Mouse (Mus musculus) erythroid progenitor cell, adult 5-6 weeks (primary cell): ENCODE data around the gene Lancl3. TPM values are rescaled to one million over a fixed set of nuclear protein-coding genes. Genes with fewer than 3 reads are reported as not detected.
A peak's percentile ranks its signal among the peaks of the same experiment; 100 is the strongest.

Experiments
- ATAC-seq: replicated peaks from 2 replicates; pipeline ENCODE4 v1.8.0; 2016; ENCODE audit warnings: moderate number of reproducible peaks, mild to moderate bottlenecking, moderate TSS enrichment, inconsistent platforms; ENCODE audit not compliant: poor library complexity, low FRiP score, severe bottlenecking
- total RNA-seq, 2 experiments: library from RNA; stranded (forward) in 1 of 2; stranded (reverse) in 1 of 2; fragments of 150-400 nt in 1 of 2; fragments of 186-747, 209-891 nt in 1 of 2; gene quantifications; 2 replicates each; pipeline versions ENCODE4 v1.2.3 to v1.2.4; 2015 to 2017; ENCODE audit warnings: low replicate concordance in 2 of 2

Gene Lancl3
- not detected in 2 replicates for total RNA-seq (2015; ENCODE audit: low replicate concordance)
- 0.51 TPM in 1 of 2 replicates, not detected in the other for total RNA-seq (2017; ENCODE audit: low replicate concordance)

DNA sequence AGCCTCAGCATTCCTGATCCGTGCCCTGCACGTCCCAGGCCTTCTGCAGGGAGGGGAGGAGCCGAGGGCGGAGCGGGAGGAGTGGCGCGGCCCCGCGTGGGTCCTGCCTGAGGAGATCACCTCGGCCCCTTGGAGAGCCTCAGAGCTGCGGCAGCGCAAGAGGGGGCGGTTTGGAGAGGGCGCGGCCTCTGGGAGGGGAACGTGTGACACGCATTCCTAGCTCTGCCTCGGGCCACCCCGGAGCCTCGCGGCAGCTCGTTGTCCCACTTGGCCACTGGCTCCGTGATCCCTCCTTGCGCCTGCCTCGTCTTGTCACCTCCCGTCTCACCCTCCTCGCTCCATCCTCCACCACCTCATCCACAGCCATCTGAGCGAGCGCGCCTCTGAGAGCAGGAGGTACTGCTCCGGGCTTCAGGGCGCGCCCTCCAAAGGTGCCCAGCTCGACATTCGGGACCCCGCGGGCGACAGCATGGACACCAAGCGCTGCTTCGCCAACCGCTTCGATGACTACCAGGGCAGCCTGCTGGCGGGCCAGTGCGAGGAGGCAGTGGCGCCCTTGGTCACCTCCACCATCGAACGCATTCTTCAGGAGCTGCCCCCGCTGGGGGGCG, at the start of gene Lancl3:
Gene Lancl3, plus strand, starts transcription at position 142 of the 611 bp plus-strand sequence.
- no peak for ATAC-seq

DNA sequence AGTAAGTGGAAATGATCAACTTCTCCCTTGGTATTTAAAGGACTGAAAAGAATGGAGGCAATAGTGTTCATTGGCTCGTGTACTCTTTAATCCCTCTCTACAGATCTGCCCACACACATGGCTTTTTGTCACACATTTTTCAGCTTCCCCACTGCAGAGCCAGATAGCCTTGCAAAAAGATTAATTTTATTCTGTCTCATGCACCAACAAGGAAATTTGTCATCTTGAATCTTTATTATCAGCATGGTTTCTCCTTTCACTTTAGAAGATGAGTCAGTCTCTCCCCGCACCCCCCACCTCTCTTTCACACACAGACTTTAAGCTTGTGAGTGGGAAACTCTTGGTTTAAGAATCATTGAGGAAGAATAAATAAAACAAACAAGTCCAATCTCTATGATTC, 20.7 kb upstream of the Lancl3 start:
- ATAC-seq: no peak

DNA sequence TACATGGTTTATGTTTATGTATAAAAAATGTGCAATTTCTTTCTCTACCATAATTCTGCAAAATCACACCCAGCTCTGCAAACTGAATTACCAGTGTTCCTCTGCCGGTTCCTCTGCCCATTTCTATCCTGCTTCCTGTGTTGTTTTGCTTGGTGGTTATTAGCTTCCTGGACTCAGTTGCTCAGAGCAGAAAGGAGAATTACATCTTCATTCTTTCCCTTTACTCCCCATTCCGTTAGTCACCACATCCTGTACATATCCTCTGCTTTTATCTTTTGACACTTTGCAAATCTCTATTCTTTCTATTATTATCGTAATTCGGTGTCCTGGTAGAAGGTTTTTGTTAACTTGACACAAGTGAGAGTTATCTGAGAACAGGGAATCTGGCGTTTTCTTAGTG, 18.1 kb upstream of the Lancl3 start:
- ATAC-seq: no peak

DNA sequence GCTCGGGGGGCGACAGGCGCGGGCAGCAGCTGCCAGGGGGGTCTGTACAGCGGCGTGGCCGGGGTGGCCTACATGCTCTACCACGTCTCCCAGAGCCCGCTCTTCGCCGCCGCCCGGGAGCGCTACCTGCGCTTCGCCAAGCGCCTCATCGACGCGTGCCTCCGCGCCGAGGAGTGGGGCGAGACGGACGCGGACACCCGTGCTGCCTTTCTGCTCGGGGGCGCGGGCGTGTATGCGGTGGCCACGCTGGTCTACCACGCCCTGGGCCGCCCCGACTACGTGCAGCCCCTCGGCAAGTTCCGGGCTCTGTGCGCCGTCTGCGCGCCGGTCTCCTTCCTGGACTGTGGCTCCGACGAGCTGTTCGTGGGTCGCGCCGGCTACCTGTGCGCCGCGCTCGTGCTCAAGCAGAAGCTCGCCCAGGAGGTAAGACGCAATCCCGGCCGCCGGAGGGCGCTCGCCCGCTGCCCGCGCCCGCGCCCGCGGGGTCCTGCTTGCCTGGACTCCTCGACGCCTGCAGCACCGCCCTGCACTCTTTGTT, 747 bp downstream of the Lancl3 start:
- ATAC-seq: no peak

DNA sequence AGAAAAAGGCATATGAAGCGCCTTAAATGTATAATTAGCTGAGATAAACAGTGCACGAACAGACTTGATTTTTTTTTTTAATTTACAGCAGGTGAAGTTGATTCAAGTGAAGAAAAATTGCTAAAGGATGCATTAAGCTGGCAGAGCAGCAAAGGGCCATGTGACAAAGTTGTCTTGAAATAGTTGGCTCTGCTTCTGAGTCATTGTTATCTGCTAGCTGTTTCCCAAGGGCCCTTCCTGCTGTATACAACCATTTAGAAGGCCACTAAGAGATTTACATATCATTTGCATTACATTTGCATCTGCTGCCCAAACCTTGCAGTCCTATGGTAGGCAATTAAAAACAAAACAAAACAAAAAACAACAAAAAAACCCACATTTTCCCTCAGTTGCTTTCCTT, 2.3 kb downstream of the Lancl3 start:
- no peak for ATAC-seq

DNA sequence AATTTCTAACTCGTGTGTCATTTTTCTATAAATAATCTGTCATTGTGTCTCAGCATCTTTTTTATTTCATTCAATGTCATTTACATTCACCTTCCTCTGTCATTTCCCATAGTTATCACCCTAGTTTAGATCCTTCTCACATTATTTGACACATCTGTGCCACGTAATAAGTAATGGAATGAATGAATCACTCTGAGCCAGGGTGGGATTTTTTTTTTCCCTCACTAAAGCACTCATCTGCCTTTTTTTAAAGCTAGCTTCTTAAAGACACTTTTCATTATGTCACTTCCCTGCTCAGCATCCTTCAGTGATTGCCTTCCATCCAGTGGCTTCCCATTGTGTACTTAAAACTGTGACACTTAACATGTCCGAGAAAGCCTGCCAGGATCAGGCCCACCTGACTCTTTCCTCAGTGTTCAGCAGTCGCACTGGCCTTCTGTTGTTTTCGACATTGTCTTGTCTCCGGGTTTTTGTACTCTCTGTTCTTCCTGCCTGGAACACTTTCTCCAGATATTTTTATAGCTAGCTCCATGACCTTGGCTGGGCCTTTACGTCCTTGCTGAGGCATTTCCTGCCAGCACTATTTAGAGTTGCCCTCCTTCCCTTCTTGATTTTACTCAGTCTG, 3.2 kb downstream of the Lancl3 start:
- no peak for ATAC-seq

DNA sequence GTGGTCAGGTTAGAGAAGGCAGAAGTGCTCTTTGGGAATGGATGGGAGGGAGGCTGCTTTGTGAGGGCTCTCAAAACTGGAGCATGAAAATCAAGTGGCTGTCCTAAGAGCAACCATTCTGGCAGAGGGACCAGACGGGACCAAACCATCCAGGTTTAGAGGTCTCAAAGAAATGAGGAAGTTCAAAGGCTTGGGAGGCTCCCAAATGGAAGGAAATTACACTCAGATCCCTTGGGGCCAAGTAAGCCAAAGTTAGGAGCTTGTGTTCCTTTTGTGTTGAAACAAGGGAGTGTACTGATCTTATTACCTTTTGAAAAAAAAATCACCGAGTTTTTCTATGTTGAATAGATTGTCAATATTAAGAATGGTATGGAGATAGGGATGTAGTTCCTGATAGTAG, 5.4 kb downstream of the Lancl3 start:
- no peak for ATAC-seq

DNA sequence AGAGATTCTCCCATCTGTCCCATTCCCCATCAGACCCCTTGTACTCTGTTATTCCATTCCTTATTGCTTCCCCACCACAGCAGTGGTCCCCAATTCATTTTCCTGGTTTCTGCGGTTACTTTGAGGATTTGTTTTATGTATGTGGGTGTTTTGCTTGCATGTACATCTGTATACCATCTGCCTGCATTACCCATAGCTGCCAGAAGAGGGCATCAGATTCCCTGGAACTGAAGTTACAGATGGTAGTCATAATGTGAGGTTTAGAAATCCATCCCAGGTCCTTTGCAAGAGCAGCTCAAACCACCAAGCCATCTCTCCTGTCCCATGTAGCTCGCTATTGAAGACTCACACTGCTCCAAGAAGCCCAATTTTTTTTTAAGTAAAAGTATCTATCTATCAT, 16.5 kb downstream of the Lancl3 start:
- ATAC-seq: no peak

DNA sequence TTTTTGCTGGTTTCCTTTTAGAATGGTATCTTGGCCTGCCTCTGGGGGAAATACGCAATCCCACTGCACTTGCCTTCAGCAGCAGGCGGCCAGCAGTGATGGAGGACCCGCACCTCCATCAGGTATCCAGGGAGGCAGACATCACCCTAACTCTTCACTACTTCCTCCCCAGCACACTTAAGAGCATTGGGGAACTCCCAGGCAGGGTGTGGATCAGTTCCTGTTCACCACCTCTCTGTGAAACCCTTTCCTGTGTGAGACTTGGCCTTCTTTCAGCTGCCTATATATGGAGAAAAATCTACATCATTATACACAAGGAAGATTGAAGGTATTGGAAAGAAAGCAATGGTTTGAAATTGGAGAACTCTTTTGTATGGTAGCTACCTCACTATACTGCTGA, 19.9 kb downstream of the Lancl3 start:
- ATAC-seq: no peak

DNA sequence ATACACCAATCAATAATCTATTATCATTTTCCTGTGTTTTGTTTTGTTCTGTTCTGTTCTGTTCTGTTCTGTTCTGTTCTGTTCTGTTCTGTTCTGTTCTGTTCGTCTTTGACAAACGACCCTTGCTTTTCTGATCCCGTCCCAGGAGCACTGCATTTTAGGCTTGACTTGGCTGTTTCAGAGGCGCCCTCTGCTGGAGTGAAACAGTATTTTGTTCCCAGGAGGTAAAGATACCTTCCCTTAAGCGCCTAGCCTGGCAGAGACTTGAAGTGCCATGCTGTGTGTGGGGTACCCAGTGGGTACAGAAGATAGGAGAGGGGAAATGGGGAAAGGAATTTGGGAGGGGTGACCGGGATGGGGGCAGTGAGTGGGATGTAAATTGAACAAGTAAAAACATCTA, 21.5 kb downstream of the Lancl3 start:
- ATAC-seq: peak; percentile 86

DNA sequence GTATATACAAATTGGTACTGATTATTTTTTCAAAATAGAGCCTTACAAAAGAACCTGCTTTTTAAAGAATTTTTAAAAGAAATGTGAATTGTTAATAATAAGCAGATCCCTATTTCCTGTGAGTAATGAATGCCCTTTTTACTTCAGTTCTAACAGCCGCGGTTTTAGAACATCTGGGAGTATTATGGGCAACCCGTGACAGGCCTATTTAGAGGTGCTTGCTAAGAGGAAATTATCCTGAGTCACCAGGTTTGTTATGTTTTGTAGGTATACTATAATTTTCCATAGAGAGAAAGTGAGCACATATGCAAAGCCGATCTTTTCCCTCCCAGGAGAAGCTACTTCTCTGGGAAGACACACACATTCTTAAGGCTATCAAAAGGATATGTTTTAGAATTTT, 22.0 kb downstream of the Lancl3 start:
- ATAC-seq: no peak

DNA sequence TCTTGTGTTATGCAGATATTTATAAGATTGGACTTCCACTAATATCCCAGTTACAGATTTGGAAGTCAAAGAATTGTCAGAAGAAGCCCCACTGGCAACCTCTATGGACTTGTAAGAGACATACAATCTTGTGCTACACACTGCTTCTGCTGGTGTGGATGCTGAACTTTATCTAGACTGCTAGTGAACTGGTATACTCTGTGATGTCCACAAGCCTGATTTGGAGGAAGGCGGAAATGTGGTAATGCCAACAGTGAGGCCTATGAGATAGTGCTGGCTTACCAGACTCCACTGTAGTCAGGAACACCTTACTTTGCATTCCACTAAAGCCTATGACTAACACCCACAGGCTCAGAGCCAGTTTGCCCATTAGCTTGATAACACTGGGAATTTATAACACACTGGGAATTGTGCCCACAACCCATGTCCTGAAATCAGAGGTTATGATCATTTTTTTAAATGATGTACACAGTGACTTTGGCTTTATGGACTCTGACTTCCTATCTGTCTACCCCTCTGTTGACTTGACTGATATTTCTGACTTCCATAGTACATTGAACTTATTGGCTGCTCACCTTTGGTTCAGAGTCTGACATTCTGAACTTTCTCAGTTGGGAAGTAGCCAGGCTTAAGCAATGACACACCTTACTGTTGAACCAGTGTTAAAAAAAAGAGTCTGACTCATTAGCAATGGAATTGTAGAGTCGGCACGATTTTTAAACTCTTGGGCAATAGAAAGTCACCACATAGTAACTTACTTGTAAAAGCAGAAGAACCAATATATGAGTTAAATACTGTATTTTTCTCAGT, 22.9 kb downstream of the Lancl3 start:
- ATAC-seq: 0 out of 2 replicates have a peak, but pooled peaks have one; percentile 34

DNA sequence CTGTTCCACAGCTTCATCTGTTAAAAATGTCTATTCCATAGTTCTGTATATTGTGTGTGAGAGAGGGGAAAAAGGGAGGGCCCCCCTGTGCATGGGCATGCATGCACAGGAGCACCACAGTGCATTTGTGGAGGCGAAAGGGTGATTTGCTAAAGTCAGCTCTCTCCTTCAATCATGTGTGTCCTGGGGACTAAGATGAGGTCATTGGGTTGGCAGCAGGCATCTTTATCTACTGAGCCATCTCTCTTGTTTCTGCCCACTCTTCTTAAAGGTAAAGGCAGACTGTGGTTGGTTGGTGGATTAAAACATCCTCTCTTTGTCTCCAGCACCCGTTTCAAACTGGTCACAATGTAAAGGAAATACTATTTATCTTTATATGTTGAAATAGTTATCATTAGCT, 27.4 kb downstream of the Lancl3 start:
- ATAC-seq: no peak

DNA sequence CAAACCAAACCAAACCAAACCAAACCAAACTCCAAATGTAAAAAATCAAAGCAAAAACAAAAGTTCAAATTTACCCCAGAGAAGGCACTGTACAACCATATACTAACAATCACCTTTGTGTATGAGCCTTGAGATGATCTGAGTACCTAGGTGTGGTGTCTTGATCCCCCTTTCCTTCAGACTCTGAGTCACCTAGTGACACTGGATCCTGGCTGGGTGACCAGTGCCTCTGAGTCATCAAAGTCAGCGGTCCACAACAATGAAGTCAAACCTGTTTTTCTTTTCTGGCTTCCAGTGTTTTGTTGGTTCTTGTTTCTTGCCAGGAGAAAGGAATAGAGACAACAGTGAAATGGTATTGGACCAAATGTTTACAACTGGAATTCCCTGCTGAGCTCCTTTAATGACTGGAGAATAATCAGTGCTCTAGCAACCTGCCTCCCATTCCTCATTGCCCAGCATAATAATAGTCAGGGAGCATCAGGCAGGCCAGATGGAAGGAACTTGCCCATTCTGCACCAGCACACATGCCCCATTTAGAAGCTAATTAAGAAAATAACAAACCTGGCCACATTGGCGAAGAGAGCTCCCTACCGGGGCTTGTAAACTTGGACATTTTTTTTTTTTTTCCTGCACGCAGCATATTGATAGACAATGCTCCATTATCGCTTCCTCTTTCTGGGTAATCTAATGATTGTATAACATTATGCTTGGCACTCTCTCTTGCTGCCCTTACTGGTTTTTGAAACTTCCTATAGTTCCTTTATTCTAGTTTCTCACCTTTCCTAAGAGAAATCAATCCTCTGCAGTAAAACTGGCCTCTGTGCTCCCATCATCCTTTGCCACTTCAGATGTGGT, 41.3 kb downstream of the Lancl3 start:
- no peak for ATAC-seq

DNA sequence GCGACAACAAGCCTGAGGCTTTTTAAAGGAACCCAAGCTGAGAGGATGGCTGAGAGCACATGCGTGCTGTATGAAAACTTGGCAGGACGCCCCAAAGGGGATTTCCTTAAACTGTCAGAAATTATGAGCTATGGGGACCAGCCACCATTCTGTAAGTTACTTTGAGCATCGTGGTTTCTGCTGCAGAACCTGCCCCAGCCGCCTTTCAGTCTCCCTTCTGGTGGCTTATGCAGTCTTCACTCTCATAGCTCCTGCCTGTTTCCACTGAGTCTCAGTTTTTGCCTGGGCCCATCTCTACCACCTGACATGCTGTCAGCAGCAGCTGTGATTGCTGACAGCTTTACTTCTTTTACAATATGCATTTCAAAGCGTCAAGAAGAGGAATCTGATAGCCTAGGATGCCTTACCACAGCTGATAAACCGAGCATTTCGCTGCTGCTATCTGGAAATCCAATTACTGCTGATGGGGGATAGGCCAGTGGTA, 43.7 kb downstream of the Lancl3 start:
- ATAC-seq: 0 out of 2 replicates have a peak, but pooled peaks have one; percentile 4

DNA sequence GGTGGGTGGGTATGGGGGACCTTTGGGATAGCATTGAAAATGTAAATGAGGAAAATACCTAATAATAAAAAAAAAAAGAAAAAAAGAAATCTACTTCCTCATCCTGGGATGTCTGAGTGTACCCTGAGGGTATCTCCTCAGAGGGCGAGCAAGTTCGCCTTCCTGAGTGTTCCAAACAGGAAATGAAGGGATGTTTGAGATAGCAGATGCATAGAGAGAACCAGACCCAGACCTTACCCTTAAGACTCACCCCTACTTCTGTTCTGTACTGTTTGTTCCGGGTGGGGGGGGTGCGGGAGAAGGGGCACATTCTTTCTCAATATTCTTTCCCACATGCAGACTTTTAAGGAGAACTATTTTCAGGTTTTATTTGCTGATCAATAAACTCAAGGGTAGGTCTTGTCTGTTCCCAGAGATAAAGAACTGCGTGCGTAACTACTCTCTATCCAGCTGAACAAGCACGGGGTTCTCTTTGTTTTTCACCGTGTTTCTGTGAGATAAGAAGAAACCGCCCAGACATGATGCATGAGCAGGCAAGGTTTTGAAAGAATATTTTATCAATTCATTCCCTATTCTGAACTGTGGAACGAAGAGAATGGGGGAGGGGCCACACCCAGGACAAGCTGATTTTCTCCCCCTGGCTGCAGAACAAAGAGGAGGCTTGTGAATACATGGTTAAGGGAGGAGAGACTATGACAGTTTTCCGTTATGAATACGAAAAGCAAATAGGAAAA, 45.1 kb downstream of the Lancl3 start:
- ATAC-seq: peak; percentile 99

DNA sequence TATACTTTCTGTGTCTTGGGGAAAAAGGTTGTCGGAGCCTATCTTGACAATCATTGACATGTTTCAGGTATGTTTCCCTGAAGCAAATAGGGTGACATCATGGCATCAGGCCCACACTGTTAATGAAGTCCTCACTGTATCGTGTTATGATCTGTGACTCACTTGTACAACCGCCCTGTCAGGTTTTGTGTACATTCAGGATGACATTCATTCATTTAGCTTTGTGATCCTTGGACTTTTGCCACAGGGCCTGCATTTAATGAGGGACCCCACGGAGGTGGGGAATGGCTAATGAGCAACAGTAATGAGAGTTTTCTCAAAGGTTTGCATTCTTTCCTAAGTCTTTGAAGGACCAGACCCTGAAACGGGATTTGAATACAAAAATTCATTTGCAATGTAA, 49.2 kb downstream of the Lancl3 start:
- ATAC-seq: no peak

DNA sequence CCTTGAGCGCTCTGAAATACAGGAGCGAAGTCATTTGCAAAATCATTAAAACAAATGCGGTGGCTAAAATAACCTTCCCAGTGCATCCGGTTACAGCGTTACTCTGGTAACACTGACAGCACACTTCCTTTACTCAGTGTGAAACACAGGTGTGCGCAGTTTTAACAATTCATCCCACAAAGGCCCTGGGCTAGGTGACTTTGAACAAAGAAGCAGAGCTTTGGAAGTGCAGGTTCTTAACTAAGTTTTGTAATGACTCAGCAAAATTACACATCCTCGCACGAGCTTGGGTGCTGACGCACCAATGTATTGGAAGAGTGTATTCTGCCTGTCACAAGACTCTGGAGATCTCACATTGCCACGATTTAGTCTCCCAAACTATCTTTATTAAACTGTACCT, 54.3 kb downstream of the Lancl3 start:
- peak; percentile 85 for ATAC-seq

DNA sequence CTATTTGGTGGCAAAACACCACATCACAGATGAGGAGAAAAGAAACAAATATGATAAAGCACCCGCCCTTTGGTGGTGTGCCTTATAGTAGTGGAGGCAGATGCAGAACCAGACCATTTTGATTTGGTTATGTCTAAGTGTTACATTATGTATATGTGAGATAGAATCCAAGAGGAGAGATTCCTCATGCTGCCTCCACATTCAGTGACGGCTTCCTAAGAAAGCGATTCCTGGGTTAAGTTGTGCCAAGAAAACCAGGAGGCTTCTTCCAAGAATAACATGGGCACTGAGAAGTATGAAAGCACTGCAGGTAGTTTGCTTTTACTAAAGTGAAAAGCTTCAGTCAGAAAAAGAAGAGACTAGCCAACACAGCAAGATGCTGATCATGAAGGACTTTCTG, 55.2 kb downstream of the Lancl3 start:
- no peak for ATAC-seq
